Mouse (Mus musculus) CH12.LX (cell line): ENCODE results near the gene Msi2. TPM values are rescaled to one million over a fixed set of nuclear protein-coding genes. Genes with fewer than 3 reads are reported as not detected.

ENCODE experiments used
- DNase-seq: peaks from one replicate; pipeline ENCODE4 v3.0.0-alpha.2; 2013; ENCODE audit errors: extremely low read depth
- H3K27ac ChIP-seq: 2 replicates; pipeline ENCODE4 v1.5.1; 2012; ENCODE audit warnings: low read depth, mild to moderate bottlenecking, control low read depth, moderate library complexity; ENCODE audit not compliant: insufficient read depth
- H3K27me3 ChIP-seq: replicated peaks from 2 replicates; pipeline ENCODE3; 2012; ENCODE audit warnings: inconsistent platforms
- H3K36me3 ChIP-seq, 2 experiments: replicated peaks in 1 of 2; 2 replicates each; pipeline versions ENCODE3 to v1.6.1; 2012; ENCODE audit warnings: inconsistent platforms in 1 of 2, low read length in 1 of 2, mild to moderate bottlenecking in 1 of 2, mixed read lengths in 1 of 2, moderate library complexity in 1 of 2; ENCODE audit not compliant: control insufficient read depth in 1 of 2, insufficient read depth in 1 of 2
- H3K4me1 ChIP-seq, 2 experiments: 2 replicates each; pipeline ENCODE4 v1.6.1; 2012; ENCODE audit warnings: inconsistent platforms in 1 of 2, moderate library complexity in 1 of 2; ENCODE audit not compliant: insufficient read depth in 2 of 2, control insufficient read depth in 1 of 2
- H3K4me2 ChIP-seq: 2 replicates; pipeline ENCODE4 v1.6.1; 2012; ENCODE audit warnings: low read depth, mild to moderate bottlenecking, control low read depth; ENCODE audit not compliant: poor library complexity, insufficient read depth, severe bottlenecking
- H3K4me3 ChIP-seq, 3 experiments: fragments of 150-350 bp in 1 of 3; sonication (generic) in 1 of 3; replicated peaks in 1 of 3; 2 replicates each; pipeline versions ENCODE3 to v1.5.1; 2011 to 2012; ENCODE audit warnings: low read depth in 2 of 3, low read length in 2 of 3, mild to moderate bottlenecking in 2 of 3, moderate library complexity in 2 of 3, control low read depth in 1 of 3, improper control_type of control experiment in 1 of 3, inconsistent platforms in 1 of 3, mixed read lengths in 1 of 3; ENCODE audit not compliant: poor library complexity in 1 of 3
- H3K79me2 ChIP-seq: replicated peaks from 2 replicates; pipeline ENCODE4 v1.6.1; 2012; ENCODE audit warnings: mild to moderate bottlenecking, moderate library complexity; ENCODE audit not compliant: control insufficient read depth, poor library complexity, insufficient read depth, severe bottlenecking; ENCODE audit errors: extremely low read depth
- H3K9ac ChIP-seq: 2 replicates; pipeline ENCODE4 v1.6.1; 2012; ENCODE audit warnings: low read depth, mild to moderate bottlenecking, control low read depth, moderate library complexity; ENCODE audit not compliant: insufficient read depth
- H3K9me3 ChIP-seq: replicated peaks from 2 replicates; pipeline ENCODE3; 2012; ENCODE audit warnings: low read length, inconsistent platforms, mixed read lengths
- BHLHE40 ChIP-seq: IDR thresholded peaks from 2 replicates; pipeline ENCODE4 v1.6.1; 2011; ENCODE audit warnings: mild to moderate bottlenecking, low read depth, low read length, improper control_type of control experiment
- CHD1 ChIP-seq: IDR thresholded peaks from 2 replicates; pipeline ENCODE4 v1.6.1; 2012; ENCODE audit warnings: low read depth, low read length, improper control_type of control experiment, inconsistent platforms
- CHD2 ChIP-seq: IDR thresholded peaks from 2 replicates; pipeline ENCODE4 v1.6.1; 2011; ENCODE audit warnings: low read length, improper control_type of control experiment
- CTCF ChIP-seq, 2 experiments: IDR thresholded peaks in 1 of 2; conservative IDR thresholded peaks in 1 of 2; 2 replicates each; pipeline ENCODE4 v1.5.1; 2011 to 2012; ENCODE audit warnings: low read depth in 2 of 2, low read length in 2 of 2, improper control_type of control experiment in 1 of 2, inconsistent platforms in 1 of 2, mild to moderate bottlenecking in 1 of 2, moderate library complexity in 1 of 2
- E2F4 ChIP-seq: IDR thresholded peaks from 2 replicates; pipeline ENCODE4 v1.6.1; 2011; ENCODE audit warnings: low read depth, low read length, improper control_type of control experiment; ENCODE audit not compliant: insufficient replicate concordance
- ELF1 ChIP-seq: IDR thresholded peaks from 2 replicates; pipeline ENCODE4 v1.6.1; 2014; ENCODE audit warnings: low read depth, mild to moderate bottlenecking, inconsistent platforms, low read length, improper control_type of control experiment
- EP300 ChIP-seq: IDR thresholded peaks from 2 replicates; pipeline ENCODE4 v1.6.1; 2011; ENCODE audit warnings: low read length, improper control_type of control experiment
- ETS1 ChIP-seq: conservative IDR thresholded peaks from 2 replicates; pipeline ENCODE4 v1.6.1; 2012; ENCODE audit warnings: low read depth, mild to moderate bottlenecking, inconsistent platforms, low read length, improper control_type of control experiment, moderate library complexity
- HCFC1 ChIP-seq: IDR thresholded peaks from 2 replicates; pipeline ENCODE4 v1.6.1; 2012; ENCODE audit warnings: low read depth, mild to moderate bottlenecking, inconsistent platforms, low read length, improper control_type of control experiment
- IRF4 ChIP-seq: IDR thresholded peaks from 2 replicates; pipeline ENCODE4 v1.6.1; 2014; ENCODE audit warnings: low read depth, mild to moderate bottlenecking, inconsistent platforms, low read length, improper control_type of control experiment
- JUN ChIP-seq: IDR thresholded peaks from 2 replicates; pipeline ENCODE4 v1.6.1; 2011; ENCODE audit warnings: low read depth, mild to moderate bottlenecking, low read length, improper control_type of control experiment, moderate library complexity; ENCODE audit not compliant: insufficient read depth
- JUND ChIP-seq: conservative IDR thresholded peaks from 2 replicates; pipeline ENCODE4 v1.6.1; 2011; ENCODE audit warnings: low read depth, low read length, improper control_type of control experiment
- KAT2A ChIP-seq: IDR thresholded peaks from 2 replicates; pipeline ENCODE4 v1.6.1; 2012; ENCODE audit warnings: low read length, improper control_type of control experiment, inconsistent platforms; ENCODE audit not compliant: insufficient replicate concordance
- MAFK ChIP-seq: IDR thresholded peaks from 2 replicates; pipeline ENCODE4 v1.6.1; 2011; ENCODE audit warnings: low read length, improper control_type of control experiment; ENCODE audit not compliant: insufficient replicate concordance
- MAX ChIP-seq: IDR thresholded peaks from 2 replicates; pipeline ENCODE4 v1.6.1; 2011; ENCODE audit warnings: low read length, improper control_type of control experiment
- MAZ ChIP-seq: IDR thresholded peaks from 2 replicates; pipeline ENCODE4 v1.6.1; 2012; ENCODE audit warnings: low read depth, mild to moderate bottlenecking, inconsistent platforms, low read length, improper control_type of control experiment, moderate library complexity
- MEF2A ChIP-seq: IDR thresholded peaks from 2 replicates; pipeline ENCODE4 v1.6.1; 2014; ENCODE audit warnings: low read depth, mild to moderate bottlenecking, inconsistent platforms, low read length, improper control_type of control experiment, borderline replicate concordance
- MXI1 ChIP-seq: IDR thresholded peaks from 2 replicates; pipeline ENCODE4 v1.6.1; 2011; ENCODE audit warnings: mild to moderate bottlenecking, low read depth, low read length, improper control_type of control experiment
- MYC ChIP-seq: IDR thresholded peaks from 2 replicates; pipeline ENCODE4 v1.6.1; 2011; ENCODE audit warnings: low read depth, mild to moderate bottlenecking, improper control_type of control experiment, low read length
- NELFE ChIP-seq: IDR thresholded peaks from 2 replicates; pipeline ENCODE4 v1.6.1; 2011; ENCODE audit warnings: low read depth, low read length, improper control_type of control experiment
- NRF1 ChIP-seq: IDR thresholded peaks from 2 replicates; pipeline ENCODE4 v1.6.1; 2014; ENCODE audit warnings: low read depth, mild to moderate bottlenecking, inconsistent platforms, low read length, improper control_type of control experiment, moderate library complexity
- PAX5 ChIP-seq: IDR thresholded peaks from 2 replicates; pipeline ENCODE4 v1.6.1; 2012; ENCODE audit warnings: low read length, inconsistent platforms, mixed read lengths
- POLR2AphosphoS2 ChIP-seq: IDR thresholded peaks from 2 replicates; pipeline ENCODE4 v1.6.1; 2011; ENCODE audit warnings: low read depth, low read length, improper control_type of control experiment
- RAD21 ChIP-seq: IDR thresholded peaks from 2 replicates; pipeline ENCODE4 v1.6.1; 2011; ENCODE audit warnings: low read depth, mild to moderate bottlenecking, low read length, improper control_type of control experiment, moderate library complexity
- SIN3A ChIP-seq: IDR thresholded peaks from 2 replicates; pipeline ENCODE4 v1.6.1; 2012; ENCODE audit warnings: low read length, improper control_type of control experiment, inconsistent platforms
- SMC3 ChIP-seq: IDR thresholded peaks from 2 replicates; pipeline ENCODE4 v1.6.1; 2011; ENCODE audit warnings: low read depth, low read length, improper control_type of control experiment
- TBP ChIP-seq: conservative IDR thresholded peaks from 2 replicates; pipeline ENCODE4 v1.6.1; 2011; ENCODE audit warnings: low read depth, low read length, improper control_type of control experiment
- TCF12 ChIP-seq: IDR thresholded peaks from 2 replicates; pipeline ENCODE4 v1.6.1; 2014; ENCODE audit warnings: low read depth, mild to moderate bottlenecking, inconsistent platforms, low read length, improper control_type of control experiment
- UBTF ChIP-seq: IDR thresholded peaks from 2 replicates; pipeline ENCODE4 v1.6.1; 2012; ENCODE audit warnings: low read depth, mild to moderate bottlenecking, inconsistent platforms, low read length, improper control_type of control experiment, moderate library complexity
- USF1 ChIP-seq: IDR thresholded peaks from 2 replicates; pipeline ENCODE4 v1.6.1; 2014; ENCODE audit warnings: low read depth, mild to moderate bottlenecking, inconsistent platforms, low read length, improper control_type of control experiment
- USF2 ChIP-seq: conservative IDR thresholded peaks from 2 replicates; pipeline ENCODE4 v1.6.1; 2011; ENCODE audit warnings: low read depth, low read length, improper control_type of control experiment
- ZC3H11A ChIP-seq: IDR thresholded peaks from 2 replicates; pipeline ENCODE4 v1.6.1; 2012; ENCODE audit warnings: low read depth, mild to moderate bottlenecking, inconsistent platforms, low read length, improper control_type of control experiment
- ZKSCAN1 ChIP-seq: IDR thresholded peaks from 2 replicates; pipeline ENCODE4 v1.6.1; 2012; ENCODE audit warnings: low read depth, inconsistent platforms, low read length, improper control_type of control experiment, borderline replicate concordance
- ZMIZ1 ChIP-seq: IDR thresholded peaks from 2 replicates; pipeline ENCODE4 v1.6.1; 2012; ENCODE audit warnings: low read depth, mild to moderate bottlenecking, inconsistent platforms, low read length, improper control_type of control experiment
- ZNF384 ChIP-seq: IDR thresholded peaks from 2 replicates; pipeline ENCODE4 v1.6.1; 2012; ENCODE audit warnings: low read depth, low read length, improper control_type of control experiment, inconsistent platforms
- dilution Hi-C: fragments of 300-500 bp; cut with MboI; formaldehyde crosslinking; loops from 2 replicates; pipeline ENCODE4 v1.14.3; 2020; ENCODE audit warnings: low sequenced_read_pairs; ENCODE audit not compliant: extremely low pct_unique_long_range_greater_than_20kb, extremely low pct_ligation_motif_present
- in situ Hi-C: fragments of 300-500 bp; cut with MboI; formaldehyde crosslinking; loops from 3 replicates; pipeline ENCODE4 v1.14.3; 2019; ENCODE audit warnings: low sequenced_read_pairs, low pct_ligation_motif_present, low pct_unique_long_range_greater_than_20kb, mixed read lengths
- polyA plus RNA-seq: library from polyadenylated mRNA; unstranded; fragments of >175 nt; gene quantifications from 2 replicates; pipeline ENCODE4 v1.2.1, GENCODE M21; 2012; ENCODE audit warnings: low read depth; ENCODE audit not compliant: insufficient read length
- total RNA-seq, 2 experiments: library from RNA; depleted of rRNA; stranded (reverse); fragments of 300-350 nt in 1 of 2; fragments of >200 nt in 1 of 2; gene quantifications; 2 replicates each; pipeline ENCODE4 v1.2.3; 2012 to 2014

Gene Msi2
- total and polyA plus RNA-seq, 3 experiments: 40.3 to 73.1 (median 52.6) TPM

DNA sequence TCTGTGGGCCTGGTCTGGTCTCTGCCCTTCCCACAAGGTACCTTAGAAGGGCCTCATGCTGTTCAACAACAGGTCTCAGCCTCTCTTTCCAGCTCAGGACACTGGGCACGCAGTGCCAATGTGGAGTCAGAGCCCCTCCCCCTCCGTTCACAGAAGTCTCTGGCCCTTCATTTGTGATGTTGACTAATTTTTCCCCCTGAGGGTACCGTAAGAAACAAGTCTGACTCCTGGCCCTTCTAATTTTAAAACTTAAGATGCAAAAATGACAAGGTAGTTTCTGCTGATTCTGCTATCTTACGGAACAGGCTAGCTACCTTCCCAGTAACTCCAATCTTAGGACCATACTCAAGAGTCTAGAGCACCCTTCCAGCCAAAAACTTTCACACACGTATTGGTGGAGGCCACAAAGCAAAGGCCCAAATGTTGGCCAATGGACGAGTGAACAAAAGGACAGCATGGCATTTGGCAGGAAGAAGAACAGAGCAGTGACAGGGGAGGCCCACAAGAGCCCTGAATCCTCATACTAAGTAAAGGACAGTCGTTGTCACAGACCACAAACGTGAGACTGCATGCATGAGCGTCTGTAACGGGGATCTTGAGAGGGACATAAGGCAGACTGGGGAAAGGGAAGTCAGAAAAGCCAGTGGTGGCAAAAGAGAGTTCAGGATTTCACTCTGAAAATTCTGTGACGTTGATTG is 120.0 kb downstream of the Msi2 start (continued):
- TF ChIP-seq HCFC1: no peak
- TF ChIP-seq ETS1: peak; percentile 72; the same call in 1 of the 2 replicates
- no peak for TF ChIP-seq NRF1
- TF ChIP-seq NELFE: no peak
- peak; percentile 63; the same call in 1 of the 2 replicates for TF ChIP-seq MEF2A
- peak; percentile 5; the same call in 1 of the 2 replicates for TF ChIP-seq IRF4
- TF ChIP-seq, all 38 proteins: peak for 13

DNA sequence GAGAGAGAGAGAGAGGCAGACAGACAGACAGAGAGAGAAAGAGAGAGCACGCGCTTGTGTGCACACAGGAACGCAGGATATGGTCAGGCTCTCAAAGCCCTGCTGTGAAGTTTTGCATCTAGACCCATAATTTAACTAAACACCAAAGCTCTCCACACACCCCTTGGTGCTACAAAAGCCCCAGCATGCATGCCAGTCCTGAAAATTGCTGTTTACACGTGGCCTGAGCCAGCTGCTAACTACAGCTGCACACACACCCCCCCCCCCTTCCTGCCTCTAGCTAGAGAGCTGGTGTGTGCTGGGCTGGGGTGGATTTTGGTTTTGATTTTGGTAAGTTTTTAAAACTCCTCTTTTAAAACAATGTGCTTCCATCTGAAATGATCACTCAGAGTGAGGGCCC is 122.7 kb downstream of the Msi2 start:
- Histone ChIP-seq H3K9ac (peak overlapping the region; percentile 39), H3K4me2 (peak overlapping the region; percentile 69), H3K4me3 (no peak overlapping the region), H3K27me3 (no peaks in the 10 kb centered on the region), H3K79me2 (peaks cover 13% of the 10 kb centered on the region), H3K9me3 (no peaks in the 10 kb centered on the region), H3K36me3 (peaks cover 0 to 43% of the 10 kb centered on the region in 2 experiments), H3K4me1 (peaks cover 41 to 91% of the 10 kb centered on the region in 2 experiments), H3K27ac (peak overlapping the region; percentile 88)
- DNase-seq: peak; percentile 87
- dilution Hi-C loops (no loop called here), in situ Hi-C loops (no loop called here)
- TF ChIP-seq BHLHE40: peak; percentile 95
- no peak for TF ChIP-seq CTCF (conservative IDR thresholded peaks at IDR 0.05 in 1 of 2, IDR thresholded peaks at IDR 0.05 in 1 of 2; ENCODE audit: low read depth in 2 of 2, low read length in 2 of 2)
- TF ChIP-seq MEF2A: 0 out of 2 replicates have a peak, but pooled peaks have one; percentile 51
- TF ChIP-seq ZC3H11A: no peak
- no peak for TF ChIP-seq ZKSCAN1
- TF ChIP-seq E2F4: no peak
- no peak for TF ChIP-seq POLR2AphosphoS2
- TF ChIP-seq SMC3: no peak
- peak; percentile 3; the same call in 1 of the 2 replicates for TF ChIP-seq USF1
- peak; percentile 92 for TF ChIP-seq MAX
- 0 out of 2 replicates have a peak, but pooled peaks have one; percentile 37 for TF ChIP-seq ELF1
- no peak for TF ChIP-seq CHD2
- no peak for TF ChIP-seq USF2
- TF ChIP-seq JUND: no peak
- no peak for TF ChIP-seq ZMIZ1
- no peak for TF ChIP-seq PAX5
- no peak; the same call in none of the 2 replicates for TF ChIP-seq RAD21
- TF ChIP-seq CHD1: 0 out of 2 replicates have a peak, but pooled peaks have one; percentile 35
- no peak for TF ChIP-seq UBTF
- TF ChIP-seq KAT2A: no peak
- no peak for TF ChIP-seq MAFK
- peak; percentile 95 for TF ChIP-seq SIN3A
- TF ChIP-seq EP300: peak; percentile 24; the same call in 1 of the 2 replicates
- TF ChIP-seq HCFC1: no peak; the same call in 1 of the 2 replicates
- peak; percentile 43; the same call in 1 of the 2 replicates for TF ChIP-seq TBP
- TF ChIP-seq JUN: no peak
- TF ChIP-seq IRF4: no peak
- TF ChIP-seq ETS1: peak; percentile 97
- TF ChIP-seq NELFE: 0 out of 2 replicates have a peak, but pooled peaks have one; percentile 12
- no peak for TF ChIP-seq ZNF384
- peak; percentile 93 for TF ChIP-seq MAZ
- peak; percentile 98 for TF ChIP-seq MXI1
- peak; percentile 97 for TF ChIP-seq TCF12
- peak; percentile 98 for TF ChIP-seq MYC
